Mouse (Mus musculus) testis, adult 2 months (tissue): ENCODE measurements around the gene Pip5k1b.

Experiments
- CTCF ChIP-seq: fragments of 200-500 bp; IDR thresholded peaks from 2 replicates; pipeline ENCODE4 v1.5.1; 2012; ENCODE audit warnings: low read depth, mild to moderate bottlenecking, inconsistent platforms, low read length, moderate library complexity; ENCODE audit not compliant: control insufficient read depth, insufficient read depth, insufficient replicate concordance
- POLR2A ChIP-seq: fragments of 200-500 bp; IDR thresholded peaks from 2 replicates; pipeline ENCODE4 v1.6.1; 2012; ENCODE audit warnings: low read depth, mild to moderate bottlenecking, inconsistent platforms, low read length, moderate library complexity; ENCODE audit not compliant: control insufficient read depth

GRCm38 (mm10) chr19:24604105-24604504 lies 48.4 kb upstream of the Pip5k1b start:
- no peak for TF ChIP-seq POLR2A
- TF ChIP-seq CTCF: no peak
